Mouse (Mus musculus) MEL (cell line): Measurements from ENCODE around the gene Smim24. TPM values are rescaled to one million over a fixed set of nuclear protein-coding genes. Genes with fewer than 3 reads are reported as not detected.

Experiments used
- DNase-seq: peaks from one replicate; pipeline ENCODE4 v3.0.0; 2011; ENCODE audit warnings: low read depth, low spot score
- H3K27ac ChIP-seq: 2 replicates; pipeline ENCODE4 v1.5.1; 2012; ENCODE audit warnings: low read depth, mild to moderate bottlenecking, control low read depth, low read length, moderate library complexity; ENCODE audit not compliant: control insufficient read depth
- H3K27me3 ChIP-seq, 2 experiments: fragments of 150-350 bp in 1 of 2; sonication (generic) in 1 of 2; 2 replicates each; pipeline ENCODE4 v1.6.1; 2012; ENCODE audit warnings: low read length in 2 of 2, mild to moderate bottlenecking in 2 of 2, improper control_type of control experiment in 1 of 2, moderate library complexity in 1 of 2; ENCODE audit not compliant: insufficient read depth in 2 of 2, control insufficient read depth in 1 of 2
- H3K36me3 ChIP-seq, 2 experiments: 2 replicates each; pipeline ENCODE4 v1.6.1; 2012 to 2014; ENCODE audit warnings: low read length in 2 of 2, improper control_type of control experiment in 1 of 2, inconsistent platforms in 1 of 2, mild to moderate bottlenecking in 1 of 2; ENCODE audit not compliant: insufficient read depth in 2 of 2, control insufficient read depth in 1 of 2
- H3K4me1 ChIP-seq, 2 experiments: fragments of 150-350 bp in 1 of 2; sonication (generic) in 1 of 2; 2 replicates each; pipeline ENCODE4 v1.6.1; 2012; ENCODE audit warnings: low read length in 2 of 2, improper control_type of control experiment in 1 of 2, mild to moderate bottlenecking in 1 of 2; ENCODE audit not compliant: insufficient read depth in 2 of 2, control insufficient read depth in 1 of 2
- H3K4me3 ChIP-seq, 2 experiments: fragments of 150-350 bp in 1 of 2; sonication (generic) in 1 of 2; 2 replicates each; pipeline ENCODE4 v1.5.1; 2012; ENCODE audit warnings: low read depth in 2 of 2, low read length in 2 of 2, mild to moderate bottlenecking in 2 of 2, moderate library complexity in 2 of 2, control low read depth in 1 of 2, improper control_type of control experiment in 1 of 2; ENCODE audit not compliant: control insufficient read depth in 1 of 2, insufficient read depth in 1 of 2
- H3K79me2 ChIP-seq: 2 replicates; pipeline ENCODE4 v1.6.1; 2012; ENCODE audit warnings: mild to moderate bottlenecking, low read length, moderate library complexity; ENCODE audit not compliant: control insufficient read depth, poor library complexity, insufficient read depth
- H3K9ac ChIP-seq: 2 replicates; pipeline ENCODE4 v1.6.1; 2012; ENCODE audit warnings: low read depth, mild to moderate bottlenecking, control low read depth, low read length, moderate library complexity; ENCODE audit not compliant: control insufficient read depth, poor library complexity, severe bottlenecking
- H3K9me3 ChIP-seq: fragments of 150-350 bp; sonication (generic); replicated peaks from 2 replicates; pipeline ENCODE4 v1.6.1; 2012; ENCODE audit warnings: mild to moderate bottlenecking, low read length, improper control_type of control experiment, moderate library complexity; ENCODE audit not compliant: insufficient read depth
- CHD1 ChIP-seq: IDR thresholded peaks from 2 replicates; pipeline ENCODE4 v1.6.1; 2012; ENCODE audit warnings: low read depth, mild to moderate bottlenecking, inconsistent platforms, low read length, improper control_type of control experiment
- CTCF ChIP-seq, 3 experiments: IDR thresholded peaks in 2 of 3; conservative IDR thresholded peaks in 1 of 3; 2 replicates each; pipeline ENCODE4 v1.5.1; 2011 to 2012; ENCODE audit warnings: low read length in 3 of 3, low read depth in 2 of 3, mild to moderate bottlenecking in 2 of 3, improper control_type of control experiment in 1 of 3, inconsistent platforms in 1 of 3, mixed read lengths in 1 of 3, moderate library complexity in 1 of 3; ENCODE audit not compliant: control insufficient read depth in 1 of 3, insufficient read depth in 1 of 3, poor library complexity in 1 of 3, severe bottlenecking in 1 of 3
- E2F4 ChIP-seq: IDR thresholded peaks from 2 replicates; pipeline ENCODE4 v1.6.1; 2011; ENCODE audit warnings: low read depth, low read length, improper control_type of control experiment, borderline replicate concordance
- ELF1 ChIP-seq: IDR thresholded peaks from 2 replicates; pipeline ENCODE4 v1.6.1; 2014; ENCODE audit warnings: low read depth, mild to moderate bottlenecking, inconsistent platforms, low read length, improper control_type of control experiment, moderate library complexity
- EP300 ChIP-seq, 2 experiments: IDR thresholded peaks; 2 replicates each; pipeline ENCODE4 v1.6.1; 2011; ENCODE audit warnings: improper control_type of control experiment in 2 of 2, low read length in 2 of 2, low read depth in 1 of 2, mild to moderate bottlenecking in 1 of 2
- ETS1 ChIP-seq: IDR thresholded peaks from 2 replicates; pipeline ENCODE4 v1.6.1; 2012; ENCODE audit warnings: low read depth, mild to moderate bottlenecking, inconsistent platforms, low read length, improper control_type of control experiment, moderate library complexity
- GABPA ChIP-seq: IDR thresholded peaks from 2 replicates; pipeline ENCODE4 v1.6.1; 2012; ENCODE audit warnings: low read depth, mild to moderate bottlenecking, inconsistent platforms, low read length, improper control_type of control experiment, moderate library complexity
- HCFC1 ChIP-seq: IDR thresholded peaks from 2 replicates; pipeline ENCODE4 v1.6.1; 2012; ENCODE audit warnings: low read depth, mild to moderate bottlenecking, inconsistent platforms, low read length, improper control_type of control experiment, moderate library complexity
- KAT2A ChIP-seq: conservative IDR thresholded peaks from 2 replicates; pipeline ENCODE4 v1.6.1; 2012; ENCODE audit warnings: low read depth, low read length, improper control_type of control experiment, inconsistent platforms
- MAFK ChIP-seq: IDR thresholded peaks from 2 replicates; pipeline ENCODE4 v1.6.1; 2011; ENCODE audit warnings: low read depth, mild to moderate bottlenecking, low read length, improper control_type of control experiment, borderline replicate concordance
- MAX ChIP-seq: IDR thresholded peaks from 2 replicates; pipeline ENCODE4 v1.6.1; 2011; ENCODE audit warnings: low read length, improper control_type of control experiment
- MAZ ChIP-seq: IDR thresholded peaks from 2 replicates; pipeline ENCODE4 v1.6.1; 2012; ENCODE audit warnings: low read depth, mild to moderate bottlenecking, inconsistent platforms, low read length, improper control_type of control experiment
- MXI1 ChIP-seq: IDR thresholded peaks from 2 replicates; pipeline ENCODE4 v1.6.1; 2011; ENCODE audit warnings: mild to moderate bottlenecking, low read depth, low read length, improper control_type of control experiment
- MYB ChIP-seq: IDR thresholded peaks from 2 replicates; pipeline ENCODE4 v1.6.1; 2011; ENCODE audit warnings: mild to moderate bottlenecking, low read depth, low read length, improper control_type of control experiment
- MYC ChIP-seq: IDR thresholded peaks from 2 replicates; pipeline ENCODE4 v1.6.1; 2011; ENCODE audit warnings: low read depth, mild to moderate bottlenecking, low read length, improper control_type of control experiment, moderate library complexity
- POLR2A ChIP-seq, 2 experiments: IDR thresholded peaks; 2 replicates each; pipeline ENCODE4 v1.6.1; 2011 to 2012; ENCODE audit warnings: low read length in 2 of 2, mild to moderate bottlenecking in 2 of 2, control low read depth in 1 of 2, improper control_type of control experiment in 1 of 2, low read depth in 1 of 2, moderate library complexity in 1 of 2; ENCODE audit not compliant: control insufficient read depth in 1 of 2, insufficient read depth in 1 of 2, poor library complexity in 1 of 2
- POLR2AphosphoS5 ChIP-seq: IDR thresholded peaks from 2 replicates; pipeline ENCODE4 v1.6.1; 2012; ENCODE audit warnings: low read depth, borderline replicate concordance, mild to moderate bottlenecking, inconsistent platforms, low read length, moderate library complexity, mixed read lengths
- RAD21 ChIP-seq: IDR thresholded peaks from 2 replicates; pipeline ENCODE4 v1.6.1; 2011; ENCODE audit warnings: mild to moderate bottlenecking, low read depth, low read length, improper control_type of control experiment
- RCOR1 ChIP-seq: IDR thresholded peaks from 2 replicates; pipeline ENCODE4 v1.6.1; 2012; ENCODE audit warnings: low read depth, mild to moderate bottlenecking, inconsistent platforms, low read length, improper control_type of control experiment
- SMC3 ChIP-seq: IDR thresholded peaks from 2 replicates; pipeline ENCODE4 v1.6.1; 2011; ENCODE audit warnings: low read depth, low read length, improper control_type of control experiment
- TBP ChIP-seq: IDR thresholded peaks from 2 replicates; pipeline ENCODE4 v1.8.0; 2011; ENCODE audit warnings: low read depth, low read length, improper control_type of control experiment
- UBTF ChIP-seq: IDR thresholded peaks from 2 replicates; pipeline ENCODE4 v1.6.1; 2012; ENCODE audit warnings: low read depth, mild to moderate bottlenecking, inconsistent platforms, low read length, improper control_type of control experiment, moderate library complexity, borderline replicate concordance; ENCODE audit not compliant: insufficient read depth
- USF2 ChIP-seq, 2 experiments: IDR thresholded peaks; 2 replicates each; pipeline ENCODE4 v1.6.1; 2011 to 2012; ENCODE audit warnings: improper control_type of control experiment in 2 of 2, low read length in 2 of 2, borderline replicate concordance in 1 of 2, inconsistent platforms in 1 of 2, low read depth in 1 of 2, mild to moderate bottlenecking in 1 of 2; ENCODE audit not compliant: insufficient read depth in 1 of 2
- ZKSCAN1 ChIP-seq: IDR thresholded peaks from 2 replicates; pipeline ENCODE4 v1.6.1; 2012; ENCODE audit warnings: low read depth, mild to moderate bottlenecking, inconsistent platforms, low read length, improper control_type of control experiment, moderate library complexity
- ZNF384 ChIP-seq: IDR thresholded peaks from 2 replicates; pipeline ENCODE4 v1.6.1; 2012; ENCODE audit warnings: low read depth, mild to moderate bottlenecking, inconsistent platforms, low read length, improper control_type of control experiment
- polyA plus RNA-seq, 2 experiments: library from polyadenylated mRNA; stranded (reverse) in 1 of 2; unstranded in 1 of 2; fragments of >175 nt in 1 of 2; fragments of >200 nt in 1 of 2; gene quantifications; 2 replicates each; pipeline versions ENCODE4 v1.2.1 to v1.2.4; 2012; ENCODE audit warnings: low replicate concordance in 2 of 2, low read depth in 1 of 2; ENCODE audit not compliant: insufficient read length in 2 of 2, insufficient read depth in 1 of 2, missing spikeins in 1 of 2
- total RNA-seq: library from RNA; depleted of rRNA; stranded (reverse); fragments of 300-350 nt; gene quantifications from 2 replicates; pipeline ENCODE4 v1.2.3, GENCODE M21; 2012

The Smim24 gene
- total and polyA plus RNA-seq, 3 experiments = 6.7 to 29.5 TPM; not detected in 1

GRCm38 (mm10) chr10:81390678-81390965 is 2.2 kb upstream of the Smim24 start:
- H3K36me3 ChIP-seq = peaks cover 0 to under 1% of the 10 kb centered on the region in 2 experiments; a peak in 1 of 4 replicates
- no peak overlapping the region for H3K27ac ChIP-seq
- peaks cover 4% of the 10 kb centered on the region; the same call in 1 of the 2 replicates for H3K79me2 ChIP-seq
- TF ChIP-seq POLR2AphosphoS5 = no peak
- no peak for TF ChIP-seq RAD21
- TF ChIP-seq MXI1 = no peak
- TF ChIP-seq EP300 (IDR thresholded peaks at IDR 0.05; ENCODE audit: low read depth in 1 of 2, low read length in 2 of 2) = no peak
- no peak for TF ChIP-seq MAX
- TF ChIP-seq MYB = no peak
- TF ChIP-seq TBP = no peak
- TF ChIP-seq KAT2A = no peak
- TF ChIP-seq MAFK = no peak
- no peak for TF ChIP-seq SMC3
- no peak for TF ChIP-seq UBTF
- no peak for TF ChIP-seq ELF1
- no peak for TF ChIP-seq ZKSCAN1
- no peak for TF ChIP-seq MAZ
- TF ChIP-seq ETS1 = no peak
- no peak for TF ChIP-seq E2F4
- no peak for TF ChIP-seq RCOR1
- no peak for TF ChIP-seq CTCF (IDR thresholded peaks at IDR 0.05 in 2 of 3, conservative IDR thresholded peaks at IDR 0.05 in 1 of 3; ENCODE audit: control insufficient read depth in 1 of 3, insufficient read depth in 1 of 3, low read depth in 2 of 3, low read length in 3 of 3, poor library complexity in 1 of 3, severe bottlenecking in 1 of 3)
- TF ChIP-seq CHD1 = no peak
- TF ChIP-seq MYC = no peak
- no peak overlapping the region for H3K9ac ChIP-seq
- no peak overlapping the region for H3K4me3 ChIP-seq
- no peak for DNase-seq
- H3K9me3 ChIP-seq = no peaks in the 10 kb centered on the region
- no peaks in the 10 kb centered on the region for H3K27me3 ChIP-seq
- H3K4me1 ChIP-seq = peaks cover 6 to 17% of the 10 kb centered on the region in 2 experiments; a peak in 3 of 4 replicates

- H3K36me3 ChIP-seq = no peaks in the 10 kb centered on the region
- TF ChIP-seq MXI1 (no peak), CTCF (IDR thresholded peaks at IDR 0.05 in 2 of 3, conservative IDR thresholded peaks at IDR 0.05 in 1 of 3; ENCODE audit: control insufficient read depth in 1 of 3, insufficient read depth in 1 of 3, low read depth in 2 of 3, low read length in 3 of 3, poor library complexity in 1 of 3, severe bottlenecking in 1 of 3) (no peak), TBP (no peak), ZNF384 (no peak), USF2 (IDR thresholded peaks at IDR 0.05; ENCODE audit: borderline replicate concordance in 1 of 2, insufficient read depth in 1 of 2, low read depth in 1 of 2, low read length in 2 of 2) (no peak), MAFK (no peak), MAX (no peak), HCFC1 (no peak), POLR2A (IDR thresholded peaks at IDR 0.05; ENCODE audit: control insufficient read depth in 1 of 2, insufficient read depth in 1 of 2, low read depth in 1 of 2, low read length in 2 of 2, poor library complexity in 1 of 2) (no peak), EP300 (IDR thresholded peaks at IDR 0.05; ENCODE audit: low read depth in 1 of 2, low read length in 2 of 2) (no peak), GABPA (no peak), MYB (no peak)
- TF ChIP-seq, all 39 proteins: peak for 0
- H3K79me2 ChIP-seq = no peaks in the 10 kb centered on the region
- DNase-seq = no peak
- H3K27me3 ChIP-seq = no peaks in the 10 kb centered on the region
- H3K9me3 ChIP-seq = no peaks in the 10 kb centered on the region
- H3K9ac ChIP-seq = no peak overlapping the region
- H3K4me1 ChIP-seq = peaks cover 6 to 14% of the 10 kb centered on the region in 2 experiments; a peak in 3 of 4 replicates
- no peak overlapping the region for H3K4me3 ChIP-seq
- H3K27ac ChIP-seq = no peak overlapping the region
Measured at GRCm38 (mm10) chr10:81392270-81392669, 581 bp upstream of the Smim24 start.
